ENCODE assay signal across 8 mouse cellular contexts in genomic region chr9:67831359-67832045, GRCm38 (mm10). TPM values are rescaled to one million over a fixed set of nuclear protein-coding genes. Genes with fewer than 3 reads are reported as not detected.
DNase-seq lines count a peak whose midpoint lies in the region; ATAC-seq lines count a peak whose summit lies in the region.

No protein-coding gene starts in this region.

- no peak for DNase-seq in kidney, postnatal 14 days
- peak; percentile 26 for DNase-seq in adrenal gland, postnatal 25 days
- DNase-seq in forebrain, embryonic 10.5 days (ENCODE audit: extremely low spot score, low spot score), result peak; percentile 30
- peak; percentile 63 for DNase-seq in limb, embryonic 10.5 days (ENCODE audit: low spot score)
- DNase-seq in thymus, postnatal 4 days, result no peak
- DNase-seq in natural killer cell, adult 2 months (ENCODE audit: low spot score in 2 of 2), result no peak

- peak overlapping the region; percentile 53 for H3K4me3 ChIP-seq in kidney, embryonic 14.5 days (ENCODE audit: low read length)
- H3K4me3 ChIP-seq in forebrain, embryonic 10.5 days, result peak overlapping the region; percentile 58
- peak overlapping the region; percentile 65 for H3K4me3 ChIP-seq in limb, embryonic 10.5 days
- peak overlapping the region; percentile 61 for H3K4me3 ChIP-seq in midbrain, embryonic 16.5 days (ENCODE audit: low read depth, low read length)

- H3K4me2 ChIP-seq in kidney, embryonic 14.5 days (replicated peaks; ENCODE audit: low read depth, low read length), result peak overlapping the region; percentile 92
- H3K4me2 ChIP-seq in midbrain, embryonic 16.5 days (ENCODE audit: low read length), result peak overlapping the region; percentile 71

- peak; percentile 53 for ATAC-seq in kidney, embryonic 14.5 days (ENCODE audit: low FRiP score, low TSS enrichment)
- ATAC-seq in midbrain, embryonic 16.5 days, result peak; percentile 68

- WGBS in kidney, embryonic 14.5 days, result under 1% methylated on average over 51 of the region's 57 CpGs
- WGBS in forebrain, embryonic 10.5 days, result 1% methylated on average over 57 of the region's 57 CpGs
- WGBS in limb, embryonic 10.5 days, result under 1% methylated on average over 57 of the region's 57 CpGs
- 2% methylated on average over 57 of the region's 57 CpGs for WGBS in midbrain, embryonic 16.5 days

- H3K9ac ChIP-seq in kidney, embryonic 14.5 days (ENCODE audit: low read depth, low read length), result peak overlapping the region; percentile 57
- peak overlapping the region; percentile 64 for H3K9ac ChIP-seq in midbrain, embryonic 16.5 days (ENCODE audit: low read depth, low read length)

- peaks cover 7% of the 10 kb centered on the region; the same call in 1 of the 2 replicates for H3K4me1 ChIP-seq in kidney, embryonic 14.5 days (ENCODE audit: control insufficient read depth, insufficient read depth, low read length)
- H3K4me1 ChIP-seq in forebrain, embryonic 10.5 days, result peaks cover 21% of the 10 kb centered on the region
- H3K4me1 ChIP-seq in limb, embryonic 10.5 days, result peaks cover 24% of the 10 kb centered on the region
- H3K4me1 ChIP-seq in midbrain, embryonic 16.5 days (ENCODE audit: control insufficient read depth, insufficient read depth, low read length), result peaks cover 14% of the 10 kb centered on the region; the same call in 1 of the 2 replicates

- H3K27me3 ChIP-seq in kidney, embryonic 14.5 days (ENCODE audit: control insufficient read depth, insufficient read depth, low read length), result peaks cover 30% of the 10 kb centered on the region
- peaks cover 61% of the 10 kb centered on the region for H3K27me3 ChIP-seq in forebrain, embryonic 10.5 days (ENCODE audit: poor library complexity, severe bottlenecking)
- peaks cover 52% of the 10 kb centered on the region for H3K27me3 ChIP-seq in limb, embryonic 10.5 days (ENCODE audit: low read depth, poor library complexity, severe bottlenecking)
- H3K27me3 ChIP-seq in midbrain, embryonic 16.5 days (ENCODE audit: control insufficient read depth, insufficient read depth, low read depth, low read length), result peaks cover 26% of the 10 kb centered on the region

- H3K36me3 ChIP-seq in kidney, embryonic 14.5 days (ENCODE audit: control insufficient read depth, insufficient read depth, low read length), result no peaks in the 10 kb centered on the region
- no peaks in the 10 kb centered on the region for H3K36me3 ChIP-seq in forebrain, embryonic 10.5 days (replicated peaks)
- H3K36me3 ChIP-seq in limb, embryonic 10.5 days, result no peaks in the 10 kb centered on the region
- H3K36me3 ChIP-seq in midbrain, embryonic 16.5 days (ENCODE audit: control insufficient read depth, insufficient read depth, low read length), result no peaks in the 10 kb centered on the region

- H3K27ac ChIP-seq in kidney, embryonic 14.5 days (ENCODE audit: low read depth, low read length), result no peak overlapping the region
- H3K27ac ChIP-seq in forebrain, embryonic 10.5 days, result peak overlapping the region; percentile 59; the same call in 1 of the 2 replicates
- peak overlapping the region; percentile 79 for H3K27ac ChIP-seq in limb, embryonic 10.5 days
- no peak overlapping the region for H3K27ac ChIP-seq in midbrain, embryonic 16.5 days (ENCODE audit: low read length)

- no peaks in the 10 kb centered on the region for H3K9me3 ChIP-seq in kidney, embryonic 14.5 days (ENCODE audit: control insufficient read depth, low read length)
- H3K9me3 ChIP-seq in forebrain, embryonic 10.5 days, result no peaks in the 10 kb centered on the region
- H3K9me3 ChIP-seq in limb, embryonic 10.5 days (replicated peaks), result no peaks in the 10 kb centered on the region
- no peaks in the 10 kb centered on the region for H3K9me3 ChIP-seq in midbrain, embryonic 16.5 days (replicated peaks; ENCODE audit: control insufficient read depth, low read length, poor library complexity, severe bottlenecking)

RNA-seq across cellular contexts. Expression of gene C2cd4a, which starts 0.6 kb away (rescaled TPM):
- 1.3 and 2.7 TPM in 2 replicates for polyA plus RNA-seq in kidney, embryonic 14.5 days (2014; fragmentation: Nextera tagmentation; extraction: Ambion mirVana)
- not detected in 2 replicates for total RNA-seq in adrenal gland, postnatal 25 days (2021)
- not detected in 2 replicates for polyA plus RNA-seq in forebrain, embryonic 10.5 days (2016; fragmentation: Nextera tagmentation; extraction: Ambion mirVana)
- 0.31 and 0.33 TPM in 2 replicates for polyA plus RNA-seq in limb, embryonic 10.5 days (2016; fragmentation: Nextera tagmentation; extraction: Ambion mirVana)
- polyA plus RNA-seq in midbrain, embryonic 16.5 days (2015; fragmentation: Nextera tagmentation; extraction: Ambion mirVana), result 0.25 and 0.30 TPM in 2 replicates

RNA-seq across cellular contexts. Expression of gene Vps13c, which starts 8.7 kb away (rescaled TPM):
- polyA plus RNA-seq in kidney, embryonic 14.5 days (2014; fragmentation: Nextera tagmentation; extraction: Ambion mirVana), result 3.5 and 7.9 TPM in 2 replicates
- total RNA-seq in adrenal gland, postnatal 25 days (2021), result 61.2 and 75.2 TPM in 2 replicates
- polyA plus RNA-seq in forebrain, embryonic 10.5 days (2016; fragmentation: Nextera tagmentation; extraction: Ambion mirVana), result 3.2 and 4.1 TPM in 2 replicates
- polyA plus RNA-seq in limb, embryonic 10.5 days (2016; fragmentation: Nextera tagmentation; extraction: Ambion mirVana), result 2.3 and 2.7 TPM in 2 replicates
- 9.9 and 10.0 TPM in 2 replicates for polyA plus RNA-seq in midbrain, embryonic 16.5 days (2015; fragmentation: Nextera tagmentation; extraction: Ambion mirVana)

Comparison
In these comparisons a context has a peak if more than half of its experiments do, and no peak if none do; other contexts are left out.
1. H3K27ac ChIP-seq: peak in forebrain, embryonic 10.5 days (single experiment) and limb, embryonic 10.5 days (single experiment); none in kidney, embryonic 14.5 days (single experiment) and midbrain, embryonic 16.5 days (single experiment).
2. DNase-seq: peak in adrenal gland, postnatal 25 days (single experiment), forebrain, embryonic 10.5 days (single experiment) and limb, embryonic 10.5 days (single experiment); none in kidney, postnatal 14 days (single experiment), thymus, postnatal 4 days (single experiment) and natural killer cell, adult 2 months (0 of 2).
3. Peak in every context shown above with its lines, with median percentiles within 50 percentile points of each other: H3K4me3 ChIP-seq.